Mouse (Mus musculus) granulocyte monocyte progenitor cell, adult 5-6 weeks (primary cell): ENCODE measurements around the gene Cog8. TPM values are rescaled to one million over a fixed set of nuclear protein-coding genes. Genes with fewer than 3 reads are reported as not detected.

ENCODE experiments used
- ATAC-seq: replicated peaks from 2 replicates; pipeline ENCODE4 v1.8.0; 2016; ENCODE audit warnings: mild to moderate bottlenecking, moderate TSS enrichment, inconsistent platforms; ENCODE audit not compliant: poor library complexity, severe bottlenecking
- total RNA-seq, 2 experiments: library from RNA; stranded (forward) in 1 of 2; stranded (reverse) in 1 of 2; fragments of 200-712, 200-1000 nt in 1 of 2; fragments of >200 nt in 1 of 2; fragmentation: Nextera tagmentation in 1 of 2; gene quantifications; 2 replicates each; pipeline ENCODE4 v1.2.3; 2014 to 2017

The Cog8 gene
- total RNA-seq (2014; fragmentation: Nextera tagmentation) (17.0 and 23.7 TPM in 2 replicates), total RNA-seq (2017) (22.3 and 25.0 TPM in 2 replicates)

DNA sequence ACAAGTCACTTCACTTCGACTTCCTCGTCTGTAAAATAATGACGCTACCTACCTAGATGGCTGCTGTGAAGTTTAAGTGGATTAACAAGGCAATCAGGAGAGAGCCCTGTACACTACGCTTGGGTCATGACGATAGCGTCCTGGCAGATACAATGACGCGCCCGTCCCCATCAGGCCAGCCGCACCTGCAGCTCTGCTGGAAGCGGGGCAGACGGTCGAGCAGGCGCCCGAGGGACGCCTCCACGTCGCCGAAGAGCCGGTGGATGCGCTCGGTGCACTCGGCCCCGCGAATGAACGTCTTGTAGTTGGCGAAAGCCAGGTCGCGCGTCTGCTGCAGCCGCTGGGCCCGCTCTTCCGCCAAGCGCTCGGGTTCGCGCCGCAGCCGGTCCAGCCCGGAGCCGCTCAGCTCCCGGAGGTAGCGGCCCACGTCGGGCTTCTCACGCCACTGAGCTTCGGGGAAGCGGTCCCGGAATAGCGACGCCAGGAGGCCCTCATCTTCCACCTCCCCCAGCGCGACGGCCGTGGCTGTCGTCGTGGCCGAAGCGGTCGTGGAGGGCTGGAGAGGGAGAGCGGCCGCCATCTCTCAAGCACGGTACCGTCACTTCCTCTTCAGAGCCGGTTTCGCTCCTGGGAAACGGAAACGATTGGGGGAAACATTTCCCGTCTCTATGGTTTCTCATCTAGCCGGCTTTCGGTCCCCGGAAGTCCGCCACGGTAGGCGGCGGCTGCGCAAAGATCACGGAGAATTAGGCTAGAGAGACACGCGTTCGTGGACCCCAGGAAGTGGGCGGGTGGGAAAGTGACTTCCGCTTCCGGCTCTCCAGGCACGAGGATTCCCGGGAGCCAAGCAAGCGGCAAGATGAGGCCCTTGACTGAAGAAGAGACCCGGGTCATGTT, at the start of gene Cog8, which contains the start of gene Nip7:
TSS of gene Cog8 (minus strand) at position 614 of the 897 bp plus-strand sequence.
TSS of gene Nip7 (plus strand) at position 802 of the 897 bp plus-strand sequence.
- peak; percentile 93 for ATAC-seq

DNA sequence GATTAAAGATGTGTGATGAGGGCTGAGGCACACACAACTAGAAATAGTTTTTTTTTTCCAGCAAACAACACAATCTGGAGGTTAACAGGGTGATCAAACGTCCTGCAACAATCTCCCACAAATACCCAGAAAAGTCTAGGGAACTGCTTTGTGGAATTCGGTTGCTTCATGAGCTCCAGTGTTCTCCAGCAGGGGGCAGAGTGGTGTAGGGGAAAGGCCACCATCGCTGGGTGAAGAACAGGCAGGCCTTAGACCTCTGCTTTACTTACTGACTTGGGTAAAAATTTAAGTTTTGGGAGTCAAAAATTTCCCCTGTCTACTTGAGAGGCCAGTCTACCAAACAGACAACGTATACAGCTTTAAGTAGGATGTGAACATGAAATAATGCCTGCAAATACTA, 48.1 kb upstream of the Cog8 start:
- peak; percentile 88 for ATAC-seq

DNA sequence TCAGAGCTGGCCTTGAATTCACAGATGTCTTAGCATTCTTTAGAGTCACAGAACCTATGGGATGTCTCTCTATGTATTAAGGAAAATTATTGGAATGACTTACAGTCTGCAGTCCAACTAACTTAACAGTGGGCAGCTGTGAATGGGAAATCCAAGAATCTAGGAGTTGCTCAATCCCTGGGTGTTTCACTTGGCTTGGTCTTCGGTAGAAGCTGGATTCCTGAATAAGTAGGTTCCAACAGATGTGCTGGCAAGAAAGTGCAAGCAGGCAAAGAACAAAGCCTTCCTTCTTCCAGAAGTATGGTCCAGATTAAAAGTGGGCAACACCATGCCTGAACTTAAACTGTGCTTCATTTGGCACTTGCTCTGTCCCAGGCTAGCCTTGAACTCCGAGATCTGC, 44.1 kb upstream of the Cog8 start:
- ATAC-seq = no peak

DNA sequence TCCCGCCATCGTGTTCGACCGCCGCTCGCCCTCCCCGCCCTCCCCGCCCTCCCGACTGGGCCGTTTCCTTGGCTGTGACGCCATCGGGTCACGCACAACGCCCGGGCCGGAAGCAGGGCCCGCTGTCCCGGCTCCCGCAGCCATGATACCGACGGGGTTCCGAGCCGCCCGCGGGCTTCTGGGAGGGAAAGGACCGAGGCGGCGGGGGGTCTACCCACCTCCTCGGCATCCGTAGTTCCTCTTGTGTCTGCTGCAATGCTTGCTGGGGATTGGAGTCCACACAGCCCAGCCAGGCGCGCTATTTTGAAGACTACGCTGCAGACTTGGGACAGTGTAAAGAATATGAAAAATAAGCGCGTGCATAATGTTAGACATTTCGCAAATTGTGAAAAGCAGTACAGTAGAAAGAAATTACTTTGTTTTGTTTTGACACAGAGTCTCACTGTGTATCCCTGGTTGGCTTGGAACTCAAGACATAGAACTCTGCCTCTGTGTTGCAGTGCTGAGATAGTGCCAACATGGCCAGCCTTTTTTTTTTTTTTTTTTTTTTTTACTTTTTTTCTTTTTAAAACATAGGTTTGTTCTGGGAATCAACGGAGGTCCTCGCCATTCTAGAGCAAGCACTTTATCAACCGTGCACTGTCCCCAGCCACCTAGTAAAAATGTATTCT, 40.0 kb upstream of the Cog8 start, which contains the start of gene Terf2:
TSS of gene Terf2 (minus strand) at position 182 of the 671 bp plus-strand sequence.
- ATAC-seq = peak; percentile 98

DNA sequence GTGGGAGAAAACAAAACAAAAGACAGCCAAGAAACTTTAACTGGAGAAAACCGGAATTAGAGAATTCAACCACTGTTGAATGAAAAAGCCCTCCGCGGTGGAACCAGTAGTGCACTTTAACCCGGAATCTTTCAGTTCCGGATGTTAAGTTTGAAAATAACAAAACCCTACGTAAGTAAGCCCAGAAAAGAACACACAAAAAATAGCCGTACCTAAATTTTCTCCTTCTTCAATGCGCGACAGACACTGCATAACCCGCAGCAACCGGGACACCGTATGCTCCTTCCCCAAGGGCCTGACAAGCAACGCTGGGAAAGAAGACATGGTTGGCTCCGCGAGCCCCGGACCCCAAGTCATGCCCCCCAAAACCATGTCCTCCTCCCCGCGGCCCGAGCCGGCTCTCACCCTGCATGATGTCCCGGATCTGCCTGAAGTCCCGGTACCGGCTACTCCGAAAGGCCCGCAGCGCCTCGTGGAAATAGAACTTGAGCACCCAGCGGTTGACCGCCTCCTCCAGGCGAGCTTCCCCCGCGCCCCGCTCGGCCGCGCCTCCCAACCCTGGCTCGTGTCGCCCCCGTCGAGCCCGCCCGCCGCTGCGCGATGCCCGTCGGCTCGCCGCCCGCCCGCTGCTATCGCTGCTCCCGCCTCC, 39.4 kb upstream of the Cog8 start:
- peak; percentile 50; the same call in 1 of the 2 replicates for ATAC-seq

DNA sequence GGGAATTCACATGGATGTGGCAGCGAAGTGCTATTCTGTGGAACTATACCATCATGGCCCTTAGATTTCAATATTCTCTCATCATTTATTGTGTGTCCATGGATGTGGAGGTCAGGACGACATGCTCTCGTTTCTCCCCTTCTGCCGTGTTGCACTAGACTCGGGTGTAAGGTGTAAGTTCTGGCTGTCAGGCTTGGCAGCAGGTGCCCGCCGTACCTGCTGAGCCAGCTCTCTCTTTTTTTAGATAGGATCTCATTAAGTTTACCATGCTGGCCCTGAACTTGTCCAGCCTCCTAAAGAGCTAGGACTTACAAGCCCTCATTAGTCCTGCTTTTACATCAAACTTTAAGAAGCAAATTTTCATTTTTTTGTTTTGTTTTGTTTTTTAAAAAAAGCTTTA, 34.0 kb upstream of the Cog8 start:
- ATAC-seq = no peak

DNA sequence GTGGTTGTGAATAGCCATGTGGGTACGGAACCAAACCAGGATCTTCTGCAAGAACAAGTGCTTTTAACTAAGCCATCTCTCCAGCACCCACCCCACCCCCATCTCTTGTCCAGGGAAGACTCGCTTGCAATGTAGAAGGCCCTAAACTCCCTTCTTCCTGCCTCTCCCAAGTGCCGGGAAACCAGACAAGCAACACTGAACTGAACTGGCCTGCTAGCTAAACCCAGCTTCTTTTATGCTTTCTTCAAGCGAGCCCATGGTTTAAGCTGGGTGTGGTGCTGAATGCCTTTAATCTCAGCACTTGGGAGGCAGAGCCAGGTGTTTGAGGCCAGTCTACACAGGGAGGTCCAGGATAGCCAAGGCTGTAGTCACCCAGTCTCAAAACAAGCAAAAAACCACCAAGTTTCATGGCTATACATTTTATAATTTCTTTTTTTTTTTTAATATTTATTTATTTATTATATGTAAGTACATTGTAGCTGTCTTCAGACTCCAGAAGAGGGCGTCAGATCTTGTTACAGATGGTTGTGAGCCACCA, 32.1 kb upstream of the Cog8 start:
- ATAC-seq = no peak

DNA sequence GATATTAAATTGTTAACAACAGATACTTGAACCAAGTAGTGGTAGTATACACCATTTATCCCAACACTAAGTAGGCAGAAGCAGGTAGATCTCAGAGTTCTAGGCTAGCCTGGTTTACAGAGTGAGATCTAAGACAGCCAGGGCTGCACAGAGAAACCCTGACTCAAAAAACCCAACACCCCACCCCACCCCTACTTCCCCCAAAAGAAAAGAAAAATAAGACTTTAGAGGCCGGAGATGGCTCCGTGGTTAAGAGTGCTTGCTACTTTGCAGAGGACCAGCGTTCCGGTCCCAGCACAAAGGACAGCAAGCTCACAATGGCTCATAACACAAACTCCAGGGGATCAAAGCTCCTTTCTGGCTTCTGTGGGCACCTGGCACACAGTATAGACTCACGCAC, 29.5 kb upstream of the Cog8 start:
- no peak for ATAC-seq

DNA sequence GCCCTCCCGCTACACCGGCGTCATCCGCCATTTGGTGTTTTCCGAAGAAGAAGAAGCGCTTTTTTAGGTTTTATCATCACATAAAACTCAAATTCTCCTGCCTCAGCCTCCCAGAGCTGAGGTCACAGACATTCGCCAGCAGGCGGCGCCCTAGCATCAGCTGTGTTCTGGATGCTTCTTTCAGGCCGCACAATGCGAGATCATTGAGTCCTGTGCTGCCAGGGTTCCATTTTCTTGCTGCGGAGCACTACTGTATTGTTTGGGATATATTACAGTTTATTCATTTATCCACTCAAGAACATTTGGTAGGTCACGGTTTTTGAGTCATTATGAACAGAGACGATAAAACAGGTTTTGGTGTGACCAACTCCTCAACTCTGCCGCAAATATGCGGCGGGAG, 28.9 kb upstream of the Cog8 start:
- ATAC-seq = no peak

DNA sequence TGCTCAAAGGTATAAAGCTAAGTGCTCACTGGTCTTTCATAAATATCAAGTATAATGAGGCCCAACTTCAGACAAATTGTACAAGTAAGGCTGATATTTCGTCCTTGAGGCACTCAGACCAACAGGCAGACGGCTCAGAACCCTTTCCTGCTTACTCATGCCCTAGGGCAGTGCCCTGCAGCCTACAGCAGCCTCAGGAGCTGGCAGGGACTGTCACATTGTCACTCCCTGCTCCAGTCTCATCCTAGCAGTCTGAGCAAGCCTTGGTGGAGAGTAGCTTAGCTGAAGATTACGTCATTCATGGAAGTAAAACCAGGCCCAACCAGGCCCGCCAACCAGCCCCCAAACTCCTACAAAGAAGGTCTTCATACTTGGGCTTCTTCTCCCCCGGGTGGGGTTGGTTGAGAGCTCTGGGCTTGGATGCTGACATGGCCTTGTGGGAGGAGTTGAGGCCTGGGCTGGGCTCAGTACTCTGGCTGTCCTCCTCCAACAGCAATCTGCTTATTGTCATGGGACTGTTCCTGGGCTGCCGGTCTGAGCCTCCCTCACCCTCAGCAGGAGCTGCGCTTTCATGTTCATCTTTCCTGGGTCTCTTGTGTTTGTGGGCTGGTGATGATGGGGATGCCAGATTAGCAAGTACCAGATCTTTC, 19.9 kb upstream of the Cog8 start:
- no peak for ATAC-seq

DNA sequence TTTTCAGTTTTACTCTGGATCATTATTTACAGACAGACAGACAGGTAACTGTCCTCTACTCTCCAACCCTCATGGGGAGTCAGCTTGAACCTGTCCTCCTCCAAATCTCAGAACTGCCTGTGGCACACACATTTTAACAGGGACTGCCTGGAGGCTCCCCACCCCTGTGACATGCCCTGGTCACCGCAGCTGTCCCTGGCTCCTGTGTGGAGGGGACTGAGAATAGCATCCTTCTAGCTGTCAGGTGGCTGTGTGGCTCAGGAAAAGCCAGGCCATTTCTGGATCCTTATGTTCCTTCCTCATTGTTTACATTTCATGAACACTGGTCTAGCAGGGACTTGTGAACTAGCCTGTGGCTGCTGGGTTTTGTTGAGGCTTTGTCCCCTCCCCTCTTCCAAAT, 17.6 kb upstream of the Cog8 start:
- ATAC-seq = no peak

DNA sequence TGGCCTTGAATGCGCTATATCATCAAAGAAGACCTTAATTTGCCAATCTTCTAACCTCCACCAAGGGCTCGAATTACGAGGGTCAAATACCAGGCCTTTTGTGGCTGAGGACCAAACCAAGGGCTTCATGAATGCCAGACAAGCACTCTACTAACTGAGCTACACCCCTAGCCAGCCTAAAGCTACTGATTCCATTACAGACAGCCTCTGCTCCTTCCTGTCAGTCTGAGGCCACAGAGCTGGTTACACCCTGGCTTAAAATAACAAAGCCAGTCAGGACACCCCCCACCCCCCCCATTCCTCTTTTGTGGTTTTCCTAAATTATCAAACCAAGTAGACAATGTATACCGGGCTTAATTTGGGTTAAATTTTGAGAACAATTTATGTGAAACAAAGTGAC, 17.2 kb upstream of the Cog8 start:
- no peak for ATAC-seq

DNA sequence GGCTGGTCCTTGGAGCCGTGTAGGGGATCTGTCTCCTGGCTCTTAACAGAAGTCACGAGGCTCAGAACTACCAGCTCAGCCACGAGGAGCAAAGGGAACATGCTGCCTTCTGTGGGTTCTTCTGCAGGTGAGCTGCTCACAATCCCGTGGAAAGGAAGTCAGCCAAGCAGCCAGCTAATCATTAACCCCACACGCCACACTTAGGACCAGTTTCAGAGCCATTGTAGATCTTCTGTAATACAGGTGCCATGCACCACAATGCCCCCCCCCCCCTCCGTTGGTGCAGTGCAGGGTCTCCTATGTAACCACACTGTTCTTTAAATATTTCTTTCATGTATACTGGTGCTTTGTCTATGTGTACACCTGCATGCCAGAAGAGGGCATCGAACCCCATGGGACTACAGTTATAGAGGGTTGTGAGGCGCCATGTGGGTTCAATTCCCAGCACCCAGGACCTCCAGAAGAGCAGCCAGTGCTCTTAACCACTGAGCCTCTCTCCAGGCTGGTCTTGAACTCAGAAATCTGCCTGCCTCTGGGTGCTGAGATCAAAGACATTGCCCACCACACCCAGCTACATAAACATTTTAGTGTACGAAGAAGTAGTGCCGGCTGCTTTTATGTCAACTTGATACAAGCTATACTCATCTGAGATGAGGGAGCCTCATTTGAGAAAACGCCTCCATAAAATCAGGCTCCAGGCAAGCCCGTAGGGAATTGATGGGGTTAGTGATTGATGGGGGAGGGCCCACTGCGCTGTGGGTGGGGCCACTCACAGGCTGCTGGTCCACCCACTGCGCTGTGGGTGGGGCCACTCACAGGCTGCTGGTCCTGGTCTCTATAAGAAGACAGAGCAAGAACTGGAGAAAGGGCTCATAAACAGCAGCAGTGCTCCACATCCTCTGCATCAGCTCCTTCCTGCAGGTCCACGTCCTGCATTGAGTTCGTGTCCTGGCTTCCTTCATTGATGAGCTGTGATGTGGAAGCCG, 9.3 kb upstream of the Cog8 start, which contains the start of gene Tmed6:
TSS of gene Tmed6 (minus strand) at position 134 of the 986 bp plus-strand sequence.
- peak; percentile 76 for ATAC-seq

DNA sequence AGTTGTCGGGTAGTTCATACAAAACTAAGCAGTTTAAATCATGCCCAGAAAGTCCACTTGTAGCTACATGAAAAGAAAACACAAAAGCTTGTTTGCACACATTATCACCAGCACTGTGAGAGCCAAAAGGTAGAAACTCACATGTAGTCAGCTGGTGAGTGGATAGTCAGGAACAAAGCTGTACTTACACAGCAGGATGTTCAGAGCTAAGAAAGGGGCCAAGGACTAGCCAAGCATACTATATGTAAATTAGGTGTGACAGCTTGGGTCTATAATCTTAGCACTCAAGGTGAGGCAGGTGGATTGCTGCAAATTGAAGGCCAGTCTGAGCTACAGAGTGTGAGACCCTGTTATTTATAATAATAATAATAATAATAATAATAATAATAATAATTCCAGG, 6.1 kb upstream of the Cog8 start:
- ATAC-seq = no peak

DNA sequence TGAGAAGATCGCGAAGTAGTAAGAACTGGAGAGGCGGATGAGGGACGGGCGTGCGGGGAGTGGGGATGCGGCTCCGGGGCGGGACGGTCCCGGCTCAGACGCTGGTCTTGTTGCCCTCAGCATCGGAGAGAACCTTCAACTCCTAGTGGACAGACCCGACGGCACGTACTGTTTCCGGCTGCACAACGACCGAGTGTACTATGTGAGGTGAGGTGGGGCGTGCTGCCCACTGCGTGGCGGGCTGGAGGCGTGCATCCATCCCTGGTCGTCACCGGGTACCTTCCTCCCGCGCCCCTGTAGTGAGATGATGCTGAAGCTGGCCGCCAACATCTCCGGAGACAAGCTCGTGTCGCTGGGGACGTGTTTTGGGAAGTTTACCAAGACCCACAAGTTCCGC, 482 bp upstream of the Cog8 start:
- ATAC-seq = peak; percentile 57

DNA sequence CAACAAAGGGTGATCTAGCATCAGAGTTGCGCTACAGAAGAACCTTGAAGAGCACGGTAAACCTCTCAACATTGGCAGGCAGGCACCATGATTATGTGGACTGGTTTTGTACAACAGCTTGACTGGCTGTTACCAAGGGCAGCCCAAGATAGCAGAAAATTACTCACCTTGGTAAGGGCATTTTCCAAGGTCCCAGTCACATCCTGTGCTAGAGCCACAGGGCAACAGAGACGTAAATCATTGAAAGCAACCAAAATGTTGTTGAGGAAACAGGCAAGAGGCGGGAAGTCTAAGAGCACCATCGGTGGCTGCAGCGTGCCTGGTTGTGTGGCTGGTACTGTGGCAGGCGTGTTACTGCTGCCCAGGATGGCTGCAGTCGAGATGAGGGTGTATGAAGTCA, 4.4 kb downstream of the Cog8 start:
- ATAC-seq = no peak

DNA sequence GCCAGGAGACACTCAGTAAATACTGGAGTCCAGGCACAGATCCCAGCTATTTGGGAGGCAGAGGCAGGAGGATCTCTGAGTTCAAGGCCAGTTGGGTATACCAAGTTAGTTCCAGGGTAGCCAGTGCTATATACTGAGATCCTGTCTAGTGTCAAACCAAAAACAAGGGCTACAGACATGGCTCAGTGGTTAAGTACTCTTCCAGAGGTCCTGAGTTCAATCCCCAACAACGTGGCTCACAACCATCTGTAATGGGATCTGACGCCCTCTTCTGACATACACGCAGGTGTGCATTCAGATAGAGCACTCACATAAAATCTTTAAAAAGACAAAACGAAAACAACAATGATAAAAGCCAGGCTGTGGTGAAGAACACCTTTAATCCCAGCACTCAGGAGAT, 7.0 kb downstream of the Cog8 start:
- ATAC-seq = no peak

DNA sequence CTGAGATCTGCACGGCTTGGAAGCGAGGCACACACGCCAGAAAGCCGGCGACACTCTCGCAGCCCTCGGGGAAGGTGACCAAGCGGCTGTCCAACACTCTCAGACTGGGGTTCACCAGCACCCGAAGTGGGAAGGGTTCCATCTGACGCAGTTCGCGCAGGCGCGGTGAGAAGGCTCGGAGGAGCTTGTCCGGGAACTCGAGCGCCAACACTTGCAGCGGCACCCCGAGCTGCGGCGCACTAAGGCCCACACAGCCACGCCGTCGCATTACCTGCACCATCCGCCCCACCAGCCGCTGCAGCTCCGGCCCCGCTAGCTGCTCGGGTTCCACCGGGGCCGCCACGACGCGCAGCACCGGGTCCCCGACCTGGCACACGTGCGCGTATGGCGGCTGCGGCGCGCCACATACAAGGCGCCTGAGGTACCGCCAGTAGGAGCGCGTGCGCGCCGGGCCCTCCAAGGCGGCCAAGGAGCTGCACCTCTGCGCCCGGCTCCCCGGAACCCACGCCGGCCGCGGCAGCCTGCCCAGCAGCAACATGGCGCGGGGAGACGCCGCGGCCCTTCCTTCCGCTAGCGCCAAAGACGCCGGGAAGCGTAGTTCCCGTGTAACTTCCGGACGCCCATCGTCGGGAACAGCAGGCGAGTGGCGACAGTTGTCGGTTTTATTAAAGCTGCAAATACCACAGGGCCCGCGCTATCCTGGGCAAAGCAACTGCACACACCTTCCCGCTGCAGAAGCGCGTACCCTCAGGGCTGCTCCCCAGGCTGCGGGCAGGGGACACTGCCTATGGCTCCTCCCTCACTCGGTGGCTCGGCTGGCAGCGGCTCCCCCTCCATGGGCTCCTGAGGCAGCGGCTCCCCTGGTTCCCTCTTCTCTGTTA, 8.2 kb downstream of the Cog8 start, which contains the start of gene Pdf:
TSS of gene Pdf (minus strand) at position 554 of the 881 bp plus-strand sequence.
- ATAC-seq = peak; percentile 75
